Mouse (Mus musculus) spleen, adult 2 months (tissue): ENCODE measurements around the gene H2al1h. TPM values are rescaled to one million over a fixed set of nuclear protein-coding genes. Genes with fewer than 3 reads are reported as not detected.
"Not testable (repeated sequence)": the region's sequence is repeated elsewhere in the genome, so short reads cannot be mapped to it uniquely, and the experiment has no call there.

ENCODE experiments used
- DNase-seq, 2 experiments: peaks; one replicate each; pipeline versions ENCODE4 v3.0.0 to v3.0.0-alpha.2; 2012 to 2021; ENCODE audit warnings: low spot score in 2 of 2, low read depth in 1 of 2
- H3K27ac ChIP-seq: fragments of 200-500 bp; 2 replicates; pipeline ENCODE4 v1.5.1; 2012; ENCODE audit warnings: low read length, inconsistent platforms; ENCODE audit not compliant: insufficient read depth
- H3K27me3 ChIP-seq: fragments of 200-500 bp; 2 replicates; pipeline ENCODE4 v1.6.1; 2012; ENCODE audit warnings: mild to moderate bottlenecking, moderate library complexity, low read length, inconsistent platforms; ENCODE audit not compliant: control insufficient read depth, insufficient read depth
- H3K36me3 ChIP-seq: fragments of 200-500 bp; 2 replicates; pipeline ENCODE4 v1.6.1; 2012; ENCODE audit warnings: mild to moderate bottlenecking, low read length, inconsistent platforms; ENCODE audit not compliant: control insufficient read depth, insufficient read depth
- H3K4me1 ChIP-seq: fragments of 200-500 bp; 2 replicates; pipeline ENCODE4 v1.6.1; 2011; ENCODE audit warnings: inconsistent platforms; ENCODE audit not compliant: control insufficient read depth, insufficient read depth, insufficient read length
- H3K4me3 ChIP-seq: fragments of 200-500 bp; 2 replicates; pipeline ENCODE4 v1.5.1; 2011; ENCODE audit warnings: mild to moderate bottlenecking, inconsistent platforms; ENCODE audit not compliant: insufficient read depth, insufficient read length; ENCODE audit errors: extremely low read depth
- CTCF ChIP-seq: fragments of 200-500 bp; IDR thresholded peaks from 2 replicates; pipeline ENCODE4 v1.5.1; 2011; ENCODE audit warnings: mild to moderate bottlenecking, inconsistent platforms; ENCODE audit not compliant: insufficient read depth, insufficient read length, insufficient replicate concordance; ENCODE audit errors: extremely low read depth
- POLR2A ChIP-seq: fragments of 200-500 bp; IDR thresholded peaks from 2 replicates; pipeline ENCODE4 v1.6.1; 2011; ENCODE audit warnings: low read depth, low read length, inconsistent platforms
- WGBS: fragments of 180-500 bp; shearing (Covaris S2); methylation state at CpG from one replicate; pipeline ENCODE4 v1.1.7; 2018; 5-methylcytosine and 5-hydroxymethylcytosine counted together
- polyA plus RNA-seq: library from polyadenylated mRNA; depleted of rRNA; stranded (reverse); fragments of >200 nt; gene quantifications from 2 replicates; pipeline ENCODE4 v1.2.3, GENCODE M21; 2012; rRNA removed

Gene H2al1h
- polyA plus RNA-seq = not detected in 2 replicates

DNA sequence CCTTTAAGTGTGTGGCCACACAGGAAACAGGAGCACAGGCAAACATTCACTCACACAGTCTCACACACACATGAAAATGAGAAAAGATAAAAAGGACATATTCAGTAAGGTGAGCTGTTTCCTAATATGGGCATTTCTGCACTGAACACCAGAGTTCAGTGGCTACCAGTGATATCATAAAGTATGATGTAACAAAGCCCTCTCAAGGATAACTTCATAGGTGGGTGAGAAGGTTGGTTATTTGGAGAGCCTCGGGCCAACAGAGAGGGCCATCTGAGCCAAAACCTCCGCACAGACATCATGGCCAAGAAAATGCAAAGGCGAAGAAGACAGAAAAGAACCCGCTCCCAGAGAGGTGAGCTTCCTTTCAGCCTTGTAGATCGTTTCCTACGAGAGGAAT lies at the start of gene H2al1h:
H2al1h (plus strand) TSS at position 301 of the 400 bp plus-strand sequence.
- not testable (repeated sequence) for H3K4me3 ChIP-seq, DNase-seq, H3K36me3 ChIP-seq, H3K4me1 ChIP-seq, H3K27me3 ChIP-seq, H3K27ac ChIP-seq
- WGBS = no CpG with 5 or more reads among the region's 6 CpGs

DNA sequence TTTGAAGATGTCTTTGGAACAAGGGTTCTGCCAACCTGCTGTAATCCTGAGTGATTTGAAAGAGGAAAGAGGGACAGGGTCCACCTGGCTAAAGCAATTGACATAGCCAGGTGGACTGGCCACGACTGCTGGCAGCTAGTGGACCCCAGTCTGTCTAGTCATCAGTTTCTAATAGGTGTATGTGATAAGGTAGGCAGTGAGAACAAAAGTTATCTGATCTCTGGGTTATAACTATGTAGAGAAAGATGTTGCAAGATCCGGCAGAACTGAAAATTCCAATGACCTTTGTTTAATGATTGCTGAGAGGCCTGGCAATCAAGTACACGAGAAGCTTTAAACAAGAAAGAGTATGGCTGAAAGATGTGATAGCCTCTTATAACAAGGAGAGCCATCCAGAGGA lies 48.1 kb upstream of the H2al1h start:
- DNase-seq = no peak
- TF ChIP-seq CTCF (no peak), POLR2A (no peak)
- 80% methylated on average over 3 of the region's 3 CpGs for WGBS
- Histone ChIP-seq H3K36me3 (no peaks in the 10 kb centered on the region), H3K27me3 (no peaks in the 10 kb centered on the region), H3K4me3 (no peak overlapping the region), H3K4me1 (no peaks in the 10 kb centered on the region), H3K27ac (no peak overlapping the region)

DNA sequence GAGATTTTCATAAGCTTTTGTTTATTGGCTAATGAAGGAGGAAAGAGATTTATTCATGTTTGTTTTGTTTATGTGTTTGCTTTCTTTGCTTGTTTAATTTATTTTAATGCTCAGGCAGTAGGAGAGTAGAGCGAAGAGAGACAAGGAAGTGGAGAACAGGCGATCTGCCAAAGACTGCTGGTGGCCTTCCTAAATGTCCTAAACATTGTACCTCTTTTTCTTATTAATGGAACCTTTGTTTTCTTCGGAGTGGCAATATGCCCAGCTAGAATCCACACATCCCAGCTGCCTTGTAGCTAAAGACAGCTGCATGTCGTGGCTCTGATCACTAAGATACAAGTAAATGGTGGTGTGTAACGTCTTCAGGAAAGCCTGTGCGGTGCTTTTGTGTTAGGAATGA lies 44.2 kb upstream of the H2al1h start:
- H3K27me3 ChIP-seq = no peaks in the 10 kb centered on the region
- H3K36me3 ChIP-seq = no peaks in the 10 kb centered on the region
- H3K27ac ChIP-seq = no peak overlapping the region
- H3K4me1 ChIP-seq = no peaks in the 10 kb centered on the region
- no peak overlapping the region for H3K4me3 ChIP-seq
- WGBS = 77% methylated on average over 6 of the region's 6 CpGs
- no peak for DNase-seq
- TF ChIP-seq CTCF (no peak), POLR2A (no peak)

DNA sequence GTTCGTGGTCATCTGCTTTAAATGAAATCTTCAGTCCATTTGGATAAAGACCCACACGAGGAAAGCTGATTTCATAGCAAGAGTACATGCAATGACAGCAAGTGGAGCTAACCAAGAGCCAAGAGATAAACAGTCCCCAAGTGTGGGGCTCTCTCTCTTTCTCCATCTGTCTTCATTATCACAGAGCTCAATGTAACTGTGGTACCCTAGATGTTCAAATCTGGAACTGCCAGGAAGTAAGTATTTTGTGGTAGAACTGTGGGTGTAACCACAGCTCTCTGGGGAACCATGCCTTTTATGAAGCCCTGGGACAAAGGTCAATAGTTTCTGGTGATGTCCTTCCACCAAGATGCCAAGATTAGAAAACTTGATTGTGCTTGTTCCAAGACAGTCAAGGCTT lies 40.6 kb upstream of the H2al1h start:
- DNase-seq = no peak
- no peaks in the 10 kb centered on the region for H3K36me3 ChIP-seq
- H3K4me3 ChIP-seq = no peak overlapping the region
- WGBS = 63% methylated on average over 2 of the region's 2 CpGs
- TF ChIP-seq CTCF (no peak), POLR2A (no peak)
- H3K27ac ChIP-seq = no peak overlapping the region
- no peaks in the 10 kb centered on the region for H3K4me1 ChIP-seq
- no peaks in the 10 kb centered on the region for H3K27me3 ChIP-seq

DNA sequence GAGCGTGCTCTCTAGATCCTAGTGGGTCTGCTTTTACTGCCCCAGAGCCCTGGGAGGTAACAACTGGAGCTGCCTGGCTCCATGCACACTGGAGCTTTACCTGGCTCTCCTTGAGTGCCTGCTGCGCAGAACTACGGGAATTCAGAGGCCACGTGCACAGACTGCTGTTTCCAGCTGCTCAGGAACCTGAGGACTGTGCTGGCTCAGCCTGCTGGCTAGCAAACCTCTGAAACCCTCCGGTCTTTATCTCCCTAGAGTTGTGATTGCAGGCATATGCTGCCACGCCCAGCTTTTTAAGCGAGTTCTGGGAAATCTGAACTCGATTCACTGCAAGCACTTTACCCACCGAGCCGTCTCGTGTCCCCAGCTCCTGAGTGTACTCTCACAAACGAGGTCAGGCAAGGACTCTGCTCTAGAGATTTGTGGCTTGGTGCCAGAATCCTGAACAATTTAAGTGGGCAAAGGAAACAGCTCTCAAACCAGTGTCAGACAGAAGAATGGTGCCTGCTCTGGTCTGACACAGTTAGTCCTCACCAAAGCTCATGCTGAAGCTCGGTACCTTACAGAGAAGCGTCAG lies 32.9 kb upstream of the H2al1h start:
- Histone ChIP-seq H3K36me3 (no peaks in the 10 kb centered on the region), H3K27me3 (no peaks in the 10 kb centered on the region), H3K27ac (no peak overlapping the region), H3K4me3 (no peak overlapping the region), H3K4me1 (no peaks in the 10 kb centered on the region)
- TF ChIP-seq CTCF (no peak), POLR2A (no peak)
- no peak for DNase-seq
- 77% methylated on average over 14 of the region's 14 CpGs for WGBS

DNA sequence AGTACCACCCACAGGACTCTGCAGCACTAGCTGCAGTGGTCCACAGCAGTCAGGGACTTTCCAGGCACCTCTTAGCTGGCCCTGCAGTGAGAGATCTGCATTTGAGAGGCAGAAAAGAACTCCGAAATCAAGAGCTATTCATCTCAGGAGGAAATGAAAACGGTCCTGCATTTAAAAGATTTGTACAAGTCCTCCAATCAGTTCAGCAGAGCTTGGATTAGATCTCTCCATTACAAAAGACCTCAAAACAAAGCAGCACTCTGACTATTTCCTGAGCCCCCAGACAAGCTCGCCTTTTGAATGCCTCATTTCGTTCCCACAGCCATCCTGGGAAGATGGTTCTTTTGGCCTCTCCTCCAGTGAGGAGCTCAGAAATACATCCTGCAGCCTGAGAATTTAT lies 32.0 kb upstream of the H2al1h start:
- 65% methylated on average over 4 of the region's 4 CpGs for WGBS
- Histone ChIP-seq H3K4me1 (no peaks in the 10 kb centered on the region), H3K27ac (no peak overlapping the region), H3K27me3 (no peaks in the 10 kb centered on the region), H3K36me3 (no peaks in the 10 kb centered on the region), H3K4me3 (no peak overlapping the region)
- TF ChIP-seq POLR2A = no peak
- no peak for TF ChIP-seq CTCF
- DNase-seq = no peak

DNA sequence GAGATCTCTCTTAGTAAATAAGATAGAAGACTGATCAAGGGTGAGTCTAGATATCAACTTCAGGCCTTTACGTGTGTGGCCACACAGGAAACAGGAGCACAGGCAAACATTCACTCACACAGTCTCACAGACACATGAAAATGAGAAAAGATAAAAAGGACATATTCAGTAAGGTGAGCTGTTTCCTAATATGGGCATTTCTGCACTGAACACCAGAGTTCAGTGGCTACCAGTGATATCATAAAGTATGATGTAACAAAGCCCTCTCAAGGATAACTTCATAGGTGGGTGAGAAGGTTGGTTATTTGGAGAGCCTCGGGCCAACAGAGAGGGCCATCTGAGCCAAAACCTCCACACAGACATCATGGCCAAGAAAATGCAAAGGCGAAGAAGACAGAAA lies 22.3 kb upstream of the H2al1h start, which contains the start of gene H2al1a:
H2al1a (plus strand) TSS at position 301 of the 400 bp plus-strand sequence.
- H3K4me1 ChIP-seq, H3K27me3 ChIP-seq, H3K27ac ChIP-seq, H3K4me3 ChIP-seq, DNase-seq, H3K36me3 ChIP-seq: not testable (repeated sequence)
- no CpG with 5 or more reads among the region's 3 CpGs for WGBS

DNA sequence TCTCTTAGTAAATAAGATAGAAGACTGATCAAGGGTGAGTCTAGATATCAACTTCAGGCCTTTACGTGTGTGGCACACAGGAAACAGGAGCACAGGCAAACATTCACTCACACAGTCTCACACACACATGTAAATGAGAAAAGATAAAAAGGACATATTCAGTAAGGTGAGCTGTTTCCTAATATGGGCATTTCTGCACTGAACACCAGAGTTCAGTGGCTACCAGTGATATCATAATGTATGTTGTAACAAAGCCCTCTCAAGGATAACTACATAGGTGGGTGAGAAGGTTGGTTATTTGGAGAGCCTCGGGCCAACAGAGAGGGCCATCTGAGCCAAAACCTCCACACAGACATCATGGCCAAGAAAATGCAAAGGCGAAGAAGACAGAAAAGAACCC lies 19.2 kb upstream of the H2al1h start, which contains the start of gene H2al1b:
H2al1b (plus strand) TSS at position 301 of the 400 bp plus-strand sequence.
- not testable (repeated sequence) for H3K4me3 ChIP-seq, H3K27ac ChIP-seq, H3K36me3 ChIP-seq, DNase-seq, H3K4me1 ChIP-seq, H3K27me3 ChIP-seq
- 81% methylated on average over 1 of the region's 3 CpGs for WGBS

DNA sequence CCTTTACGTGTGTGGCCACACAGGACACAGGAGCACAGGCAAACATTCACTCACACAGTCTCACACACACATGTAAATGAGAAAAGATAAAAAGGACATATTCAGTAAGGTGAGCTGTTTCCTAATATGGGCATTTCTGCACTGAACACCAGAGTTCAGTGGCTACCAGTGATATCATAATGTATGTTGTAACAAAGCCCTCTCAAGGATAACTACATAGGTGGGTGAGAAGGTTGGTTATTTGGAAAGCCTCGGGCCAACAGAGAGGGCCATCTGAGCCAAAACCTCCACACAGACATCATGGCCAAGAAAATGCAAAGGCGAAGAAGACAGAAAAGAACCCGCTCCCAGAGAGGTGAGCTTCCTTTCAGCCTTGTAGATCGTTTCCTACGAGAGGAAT lies 15.9 kb upstream of the H2al1h start, which contains the start of gene H2al1c:
H2al1c (plus strand) TSS at position 301 of the 400 bp plus-strand sequence.
- not testable (repeated sequence) for H3K36me3 ChIP-seq, H3K27me3 ChIP-seq, DNase-seq, H3K4me3 ChIP-seq, H3K4me1 ChIP-seq, H3K27ac ChIP-seq
- WGBS = 91% methylated on average over 2 of the region's 6 CpGs

DNA sequence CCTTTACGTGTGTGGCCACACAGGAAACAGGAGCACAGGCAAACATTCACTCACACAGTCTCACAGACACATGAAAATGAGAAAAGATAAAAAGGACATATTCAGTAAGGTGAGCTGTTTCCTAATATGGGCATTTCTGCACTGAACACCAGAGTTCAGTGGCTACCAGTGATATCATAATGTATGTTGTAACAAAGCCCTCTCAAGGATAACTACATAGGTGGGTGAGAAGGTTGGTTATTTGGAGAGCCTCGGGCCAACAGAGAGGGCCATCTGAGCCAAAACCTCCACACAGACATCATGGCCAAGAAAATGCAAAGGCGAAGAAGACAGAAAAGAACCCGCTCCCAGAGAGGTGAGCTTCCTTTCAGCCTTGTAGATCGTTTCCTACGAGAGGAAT lies 12.8 kb upstream of the H2al1h start, which contains the start of gene H2al1d:
H2al1d (plus strand) TSS at position 301 of the 400 bp plus-strand sequence.
- not testable (repeated sequence) for H3K4me1 ChIP-seq, H3K27ac ChIP-seq, H3K27me3 ChIP-seq, H3K4me3 ChIP-seq, DNase-seq, H3K36me3 ChIP-seq
- WGBS = no CpG with 5 or more reads among the region's 6 CpGs
